Mouse (Mus musculus): Measurements from ENCODE around the gene Vps37b. TPM values are rescaled to one million over a fixed set of nuclear protein-coding genes. Genes with fewer than 3 reads are reported as not detected.
A peak's percentile ranks its signal among the peaks of the same experiment; 100 is the strongest.

Gene Vps37b
- polyA plus RNA-seq, 1 experiment from 2014 or later, result 40.8 TPM

GRCm38 (mm10) chr5:124035806-124036205, 3.7 kb upstream of the Vps37b start:
- Histone ChIP-seq H3K27me3 (ENCODE audit: insufficient read depth, low read length) (no peaks in the 10 kb centered on the region), H3K36me3 (ENCODE audit: insufficient read depth, low read length) (no peaks in the 10 kb centered on the region), H3K9ac (replicated peaks; ENCODE audit: low read length) (no peak overlapping the region), H3K4me3 (ENCODE audit: low read length) (no peak overlapping the region), H3K4me2 (replicated peaks; ENCODE audit: low read depth, low read length) (no peak overlapping the region), H3K9me3 (ENCODE audit: low read length) (no peaks in the 10 kb centered on the region), H3K4me1 (ENCODE audit: insufficient read depth, low read length) (peaks cover 6% of the 10 kb centered on the region), H3K27ac (ENCODE audit: low read length) (no peak overlapping the region)
- no peak for ATAC-seq (ENCODE audit: low FRiP score, low TSS enrichment)
- WGBS, result 70% methylated on average over 8 of the region's 8 CpGs

GRCm38 (mm10) chr5:124035406-124035805, 3.3 kb upstream of the Vps37b start:
- ATAC-seq (ENCODE audit: low FRiP score, low TSS enrichment), result no peak
- Histone ChIP-seq H3K27ac (ENCODE audit: low read length) (no peak overlapping the region), H3K27me3 (ENCODE audit: insufficient read depth, low read length) (no peaks in the 10 kb centered on the region), H3K9me3 (ENCODE audit: low read length) (no peaks in the 10 kb centered on the region), H3K4me1 (ENCODE audit: insufficient read depth, low read length) (peaks cover 10% of the 10 kb centered on the region), H3K4me3 (ENCODE audit: low read length) (no peak overlapping the region), H3K36me3 (ENCODE audit: insufficient read depth, low read length) (no peaks in the 10 kb centered on the region), H3K9ac (replicated peaks; ENCODE audit: low read length) (no peak overlapping the region), H3K4me2 (replicated peaks; ENCODE audit: low read depth, low read length) (no peak overlapping the region)
- WGBS, result 83% methylated on average over 9 of the region's 9 CpGs

GRCm38 (mm10) chr5:124034471-124034870, 2.4 kb upstream of the Vps37b start:
- WGBS, result 74% methylated on average over 11 of the region's 11 CpGs
- H3K27ac ChIP-seq (ENCODE audit: low read length), result no peak overlapping the region
- H3K4me2 ChIP-seq (replicated peaks; ENCODE audit: low read depth, low read length), result no peak overlapping the region
- H3K9ac ChIP-seq (replicated peaks; ENCODE audit: low read length), result no peak overlapping the region
- no peaks in the 10 kb centered on the region for H3K27me3 ChIP-seq (ENCODE audit: insufficient read depth, low read length)
- no peaks in the 10 kb centered on the region for H3K36me3 ChIP-seq (ENCODE audit: insufficient read depth, low read length)
- H3K4me3 ChIP-seq (ENCODE audit: low read length), result no peak overlapping the region
- H3K9me3 ChIP-seq (ENCODE audit: low read length), result no peaks in the 10 kb centered on the region
- peaks cover 19% of the 10 kb centered on the region for H3K4me1 ChIP-seq (ENCODE audit: insufficient read depth, low read length)
- no peak for ATAC-seq (ENCODE audit: low FRiP score, low TSS enrichment)

GRCm38 (mm10) chr5:124031068-124031955, 758 bp downstream of the Vps37b start:
- peak overlapping the region; percentile 94 for H3K9ac ChIP-seq (replicated peaks; ENCODE audit: low read length)
- WGBS, result 1% methylated on average over 25 of the region's 26 CpGs
- H3K4me1 ChIP-seq (ENCODE audit: insufficient read depth, low read length), result peaks cover 47% of the 10 kb centered on the region
- H3K36me3 ChIP-seq (ENCODE audit: insufficient read depth, low read length), result no peaks in the 10 kb centered on the region
- ATAC-seq (ENCODE audit: low FRiP score, low TSS enrichment), result peak; percentile 10; the same call in 1 of the 2 replicates
- H3K4me2 ChIP-seq (replicated peaks; ENCODE audit: low read depth, low read length), result peak overlapping the region; percentile 78
- H3K9me3 ChIP-seq (ENCODE audit: low read length), result no peaks in the 10 kb centered on the region
- H3K27me3 ChIP-seq (ENCODE audit: insufficient read depth, low read length), result no peaks in the 10 kb centered on the region
- peak overlapping the region; percentile 91 for H3K27ac ChIP-seq (ENCODE audit: low read length)
- peak overlapping the region; percentile 83 for H3K4me3 ChIP-seq (ENCODE audit: low read length)

GRCm38 (mm10) chr5:124030386-124031067, 1.5 kb downstream of the Vps37b start:
- WGBS, result 47% methylated on average over 12 of the region's 12 CpGs
- H3K4me3 ChIP-seq (ENCODE audit: low read length), result peak overlapping the region; percentile 83
- peak overlapping the region; percentile 78 for H3K4me2 ChIP-seq (replicated peaks; ENCODE audit: low read depth, low read length)
- H3K27me3 ChIP-seq (ENCODE audit: insufficient read depth, low read length), result no peaks in the 10 kb centered on the region
- ATAC-seq (ENCODE audit: low FRiP score, low TSS enrichment), result no peak
- H3K36me3 ChIP-seq (ENCODE audit: insufficient read depth, low read length), result no peaks in the 10 kb centered on the region
- H3K9me3 ChIP-seq (ENCODE audit: low read length), result no peaks in the 10 kb centered on the region
- H3K27ac ChIP-seq (ENCODE audit: low read length), result no peak overlapping the region; the same call in 1 of the 2 replicates
- peaks cover 55% of the 10 kb centered on the region for H3K4me1 ChIP-seq (ENCODE audit: insufficient read depth, low read length)
- H3K9ac ChIP-seq (replicated peaks; ENCODE audit: low read length), result peak overlapping the region; percentile 94

- Histone ChIP-seq H3K27me3 (ENCODE audit: insufficient read depth, low read length) (no peaks in the 10 kb centered on the region), H3K4me2 (replicated peaks; ENCODE audit: low read depth, low read length) (peak overlapping the region; percentile 78; the same call in 1 of the 2 replicates), H3K4me1 (ENCODE audit: insufficient read depth, low read length) (peaks cover 64% of the 10 kb centered on the region), H3K9me3 (ENCODE audit: low read length) (no peaks in the 10 kb centered on the region), H3K27ac (ENCODE audit: low read length) (no peak overlapping the region), H3K4me3 (ENCODE audit: low read length) (no peak overlapping the region), H3K36me3 (ENCODE audit: insufficient read depth, low read length) (no peaks in the 10 kb centered on the region), H3K9ac (replicated peaks; ENCODE audit: low read length) (no peak overlapping the region)
- WGBS, result 72% methylated on average over 19 of the region's 19 CpGs
- no peak for ATAC-seq (ENCODE audit: low FRiP score, low TSS enrichment)
These were observed 2.6 kb downstream of the Vps37b start for GRCm38 (mm10) chr5:124029220-124030035.

- Histone ChIP-seq H3K27ac (ENCODE audit: low read length) (no peak overlapping the region; the same call in 1 of the 2 replicates), H3K9me3 (ENCODE audit: low read length) (no peaks in the 10 kb centered on the region), H3K4me2 (replicated peaks; ENCODE audit: low read depth, low read length) (no peak overlapping the region), H3K9ac (replicated peaks; ENCODE audit: low read length) (no peak overlapping the region), H3K27me3 (ENCODE audit: insufficient read depth, low read length) (no peaks in the 10 kb centered on the region), H3K36me3 (ENCODE audit: insufficient read depth, low read length) (no peaks in the 10 kb centered on the region), H3K4me3 (ENCODE audit: low read length) (no peak overlapping the region), H3K4me1 (ENCODE audit: insufficient read depth, low read length) (peaks cover 64% of the 10 kb centered on the region)
- no peak for ATAC-seq (ENCODE audit: low FRiP score, low TSS enrichment)
- 78% methylated on average over 7 of the region's 7 CpGs for WGBS
These were observed 3.4 kb downstream of the Vps37b start for GRCm38 (mm10) chr5:124028680-124029079.

GRCm38 (mm10) chr5:124027702-124028470, 4.2 kb downstream of the Vps37b start:
- no peak overlapping the region for H3K4me3 ChIP-seq (ENCODE audit: low read length)
- no peaks in the 10 kb centered on the region for H3K36me3 ChIP-seq (ENCODE audit: insufficient read depth, low read length)
- no peaks in the 10 kb centered on the region for H3K27me3 ChIP-seq (ENCODE audit: insufficient read depth, low read length)
- H3K9ac ChIP-seq (replicated peaks; ENCODE audit: low read length), result no peak overlapping the region; the same call in 1 of the 2 replicates
- H3K4me1 ChIP-seq (ENCODE audit: insufficient read depth, low read length), result peaks cover 64% of the 10 kb centered on the region
- H3K4me2 ChIP-seq (replicated peaks; ENCODE audit: low read depth, low read length), result no peak overlapping the region
- H3K27ac ChIP-seq (ENCODE audit: low read length), result peak overlapping the region; percentile 19; the same call in 1 of the 2 replicates
- no peaks in the 10 kb centered on the region for H3K9me3 ChIP-seq (ENCODE audit: low read length)
- WGBS, result 63% methylated on average over 19 of the region's 19 CpGs
- ATAC-seq (ENCODE audit: low FRiP score, low TSS enrichment), result no peak

- ATAC-seq (ENCODE audit: low FRiP score, low TSS enrichment), result no peak
- 80% methylated on average over 5 of the region's 5 CpGs for WGBS
- Histone ChIP-seq H3K9ac (replicated peaks; ENCODE audit: low read length) (no peak overlapping the region), H3K4me2 (replicated peaks; ENCODE audit: low read depth, low read length) (no peak overlapping the region), H3K4me1 (ENCODE audit: insufficient read depth, low read length) (peaks cover 64% of the 10 kb centered on the region), H3K27me3 (ENCODE audit: insufficient read depth, low read length) (no peaks in the 10 kb centered on the region), H3K4me3 (ENCODE audit: low read length) (no peak overlapping the region), H3K36me3 (ENCODE audit: insufficient read depth, low read length) (0 out of 2 replicates have a peak, but pooled peaks cover 5% of the 10 kb centered on the region), H3K9me3 (ENCODE audit: low read length) (no peaks in the 10 kb centered on the region), H3K27ac (ENCODE audit: low read length) (peak overlapping the region; percentile 67)
These were observed 5.5 kb downstream of the Vps37b start for GRCm38 (mm10) chr5:124026568-124026967.
